Mouse (Mus musculus) bone marrow, adult 2 months (tissue): ENCODE data around the gene Wnk2. TPM values are rescaled to one million over a fixed set of nuclear protein-coding genes. Genes with fewer than 3 reads are reported as not detected.

Source experiments
- H3K27ac ChIP-seq: fragments of 200-500 bp; 2 replicates; pipeline ENCODE4 v1.5.1; 2012; ENCODE audit warnings: low read depth, mild to moderate bottlenecking, control low read depth, inconsistent platforms, low read length; ENCODE audit not compliant: control insufficient read depth, poor library complexity, insufficient read depth
- H3K4me1 ChIP-seq: fragments of 200-500 bp; 2 replicates; pipeline ENCODE4 v1.6.1; 2011; ENCODE audit warnings: low read length; ENCODE audit not compliant: control insufficient read depth, insufficient read depth
- H3K4me3 ChIP-seq: fragments of 200-500 bp; replicated peaks from 2 replicates; pipeline ENCODE3; 2011; ENCODE audit warnings: mild to moderate bottlenecking, low read depth, low read length, control low read depth; ENCODE audit not compliant: control insufficient read depth
- CTCF ChIP-seq: fragments of 200-500 bp; IDR thresholded peaks from 2 replicates; pipeline ENCODE4 v1.5.1; 2011; ENCODE audit warnings: low read length, control low read depth; ENCODE audit not compliant: control insufficient read depth, insufficient read depth
- POLR2A ChIP-seq: fragments of 200-500 bp; IDR thresholded peaks from 2 replicates; pipeline ENCODE4 v1.6.1; 2011; ENCODE audit warnings: low read depth, mild to moderate bottlenecking, control low read depth, low read length, borderline replicate concordance; ENCODE audit not compliant: control insufficient read depth
- WGBS: fragments of 180-500 bp; shearing (Covaris S2); methylation state at CpG from one replicate; pipeline ENCODE4 v1.1.7; 2018; 5-methylcytosine and 5-hydroxymethylcytosine counted together
- polyA plus RNA-seq: library from polyadenylated mRNA; stranded (reverse); fragments of >200 nt; gene quantifications from 2 replicates; pipeline ENCODE4 v1.2.4, GENCODE M21; 2011; ENCODE audit warnings: low replicate concordance; ENCODE audit not compliant: missing spikeins, insufficient read depth, insufficient read length

Wnk2 gene
- polyA plus RNA-seq, 1 experiment = not detected

- no peak overlapping the region for H3K4me3 ChIP-seq
- 76% methylated on average over 15 of the region's 15 CpGs for WGBS
- no peak for TF ChIP-seq CTCF
- no peak for TF ChIP-seq POLR2A
- H3K27ac ChIP-seq = no peak overlapping the region
- H3K4me1 ChIP-seq = no peaks in the 10 kb centered on the region
Measured at GRCm38 (mm10) chr13:49127844-49128631, 19.8 kb downstream of the Wnk2 start.

DNA sequence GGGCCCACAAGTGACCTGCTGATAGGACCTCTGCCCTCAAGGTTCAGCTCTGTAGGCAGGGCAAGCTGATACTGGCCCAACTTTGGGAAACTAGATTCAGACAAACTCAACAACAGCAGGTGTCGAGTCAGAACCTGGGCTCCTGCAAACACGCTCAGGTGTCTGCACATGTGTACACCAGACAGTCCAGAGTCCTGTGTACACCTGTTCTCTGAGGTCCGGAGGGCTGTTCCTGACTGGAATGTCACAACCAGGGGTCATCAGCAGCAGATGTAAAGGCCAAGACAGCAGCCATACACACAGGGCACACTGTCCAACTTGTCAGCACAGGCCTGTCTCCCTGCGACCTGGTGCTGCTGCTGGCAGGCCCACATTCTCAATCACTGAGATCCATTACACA lies 25.7 kb downstream of the Wnk2 start:
- no peaks in the 10 kb centered on the region for H3K4me1 ChIP-seq
- 86% methylated on average over 4 of the region's 4 CpGs for WGBS

DNA sequence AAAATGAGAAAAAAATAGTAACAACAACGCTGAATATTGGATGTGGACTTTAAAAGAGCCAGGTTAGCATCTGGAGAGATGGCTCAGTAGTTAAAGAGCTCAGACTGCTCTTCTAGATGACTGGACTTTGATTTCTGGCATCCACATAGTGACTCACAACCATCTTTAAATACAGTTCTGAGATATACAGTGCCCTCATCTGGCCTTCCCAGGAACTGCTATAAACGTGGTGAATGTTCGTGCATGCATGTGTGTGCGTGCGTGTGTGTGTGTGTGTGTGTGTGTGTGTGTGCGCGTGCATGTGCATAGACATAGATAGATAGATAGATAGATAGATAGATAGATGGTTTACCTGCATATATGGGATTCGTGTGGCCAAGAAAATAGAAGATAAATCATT lies 30.3 kb downstream of the Wnk2 start:
- H3K27ac ChIP-seq = no peak overlapping the region
- H3K4me3 ChIP-seq = no peak overlapping the region
- no peaks in the 10 kb centered on the region for H3K4me1 ChIP-seq
- 83% methylated on average over 8 of the region's 8 CpGs for WGBS
- no peak for TF ChIP-seq CTCF
- no peak for TF ChIP-seq POLR2A

More for the DNA sequence above, 25.7 kb downstream of the Wnk2 start:
- H3K27ac ChIP-seq = no peak overlapping the region
- TF ChIP-seq POLR2A (no peak), CTCF (no peak)
- no peak overlapping the region for H3K4me3 ChIP-seq

DNA sequence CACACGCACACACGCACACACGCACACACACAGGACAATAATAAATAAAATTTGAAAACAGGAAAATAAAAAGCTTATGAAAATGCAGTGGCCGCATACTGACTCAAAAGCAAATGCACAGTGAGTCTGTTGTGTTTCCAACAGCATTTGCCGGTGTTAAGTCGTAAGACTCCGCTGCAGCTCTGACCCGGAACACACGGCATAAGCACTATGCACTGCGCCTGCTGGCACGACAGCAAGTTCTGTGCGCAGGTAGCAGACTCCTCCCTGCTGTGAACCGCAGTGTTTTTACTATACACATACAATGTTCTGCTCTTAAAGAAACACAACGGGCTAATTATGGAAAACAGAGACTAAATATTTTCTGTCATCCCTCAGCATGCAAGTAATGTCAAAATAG lies 32.9 kb downstream of the Wnk2 start:
- 87% methylated on average over 14 of the region's 14 CpGs for WGBS
- Histone ChIP-seq H3K4me1 (no peaks in the 10 kb centered on the region), H3K27ac (no peak overlapping the region), H3K4me3 (no peak overlapping the region)
- TF ChIP-seq POLR2A = no peak
- TF ChIP-seq CTCF = no peak

GRCm38 (mm10) chr13:49114116-49114515 lies 33.7 kb downstream of the Wnk2 start:
- TF ChIP-seq POLR2A (no peak), CTCF (no peak)
- H3K27ac ChIP-seq = no peak overlapping the region
- peaks cover 3% of the 10 kb centered on the region; the same call in 1 of the 2 replicates for H3K4me1 ChIP-seq
- H3K4me3 ChIP-seq = no peak overlapping the region
- 67% methylated on average over 4 of the region's 4 CpGs for WGBS

DNA sequence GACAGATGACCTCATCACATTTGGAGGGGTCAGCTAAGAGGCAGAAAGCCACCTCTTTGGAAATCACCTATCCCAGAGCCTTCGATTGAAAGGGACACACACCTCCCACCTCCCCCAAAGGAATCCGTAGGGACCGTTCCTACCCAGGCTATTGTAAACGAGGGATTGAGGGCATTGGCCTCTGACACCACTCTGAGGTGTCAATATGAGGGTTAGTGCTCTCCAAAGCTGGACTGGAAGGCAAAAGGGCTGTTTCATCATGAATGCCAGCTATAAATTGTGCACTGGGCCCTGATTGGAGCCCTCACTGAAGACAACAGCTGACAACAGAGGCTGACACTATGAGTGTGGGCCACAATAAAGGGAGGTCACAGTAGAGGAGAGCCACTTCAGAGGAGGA lies 34.5 kb downstream of the Wnk2 start:
- 82% methylated on average over 4 of the region's 4 CpGs for WGBS
- peaks cover 3% of the 10 kb centered on the region; the same call in 1 of the 2 replicates for H3K4me1 ChIP-seq
- TF ChIP-seq CTCF = no peak
- no peak for TF ChIP-seq POLR2A
- H3K4me3 ChIP-seq = no peak overlapping the region
- H3K27ac ChIP-seq = no peak overlapping the region

DNA sequence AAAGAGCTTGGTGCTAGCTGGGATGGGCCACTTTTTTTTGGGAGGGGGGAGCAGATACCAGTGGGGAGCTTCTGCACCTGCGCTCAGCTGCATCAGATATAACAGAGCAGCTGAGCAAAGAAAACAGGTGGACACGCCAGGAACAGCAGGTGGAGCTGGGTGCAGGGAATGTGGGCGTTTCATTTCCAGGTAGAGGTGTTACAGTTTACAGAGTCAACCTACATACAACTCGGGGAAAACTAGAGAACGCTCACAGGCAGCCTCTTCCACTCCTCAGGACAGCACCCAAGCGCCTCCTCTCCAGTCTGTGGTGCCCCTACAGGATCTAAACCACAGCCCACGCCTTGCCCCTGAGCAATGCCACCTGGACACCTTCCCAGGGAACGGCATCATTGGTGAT lies 35.2 kb downstream of the Wnk2 start:
- Histone ChIP-seq H3K27ac (no peak overlapping the region), H3K4me1 (peaks cover 6% of the 10 kb centered on the region; the same call in 1 of the 2 replicates), H3K4me3 (no peak overlapping the region)
- 78% methylated on average over 8 of the region's 8 CpGs for WGBS
- TF ChIP-seq CTCF = no peak
- no peak for TF ChIP-seq POLR2A

DNA sequence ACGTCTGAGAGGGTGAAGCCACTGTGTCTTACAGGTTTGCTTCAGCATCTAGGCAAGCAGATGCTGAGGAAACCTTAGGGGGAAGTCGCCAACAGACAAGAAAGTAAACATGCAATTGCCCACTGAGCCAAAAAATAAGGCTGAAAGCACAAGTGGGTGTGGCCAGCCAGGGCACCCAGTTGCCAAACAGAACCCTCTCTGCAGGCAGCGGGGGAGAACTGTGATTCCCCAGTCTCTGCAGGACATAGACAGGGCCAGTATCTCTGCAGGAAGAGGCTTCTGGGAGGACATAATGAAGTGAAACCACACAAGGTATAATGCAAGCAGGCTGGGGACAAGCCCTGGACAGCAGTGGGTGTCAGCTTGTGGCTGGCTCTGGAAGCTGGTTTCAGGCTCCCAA lies 38.1 kb downstream of the Wnk2 start:
- Histone ChIP-seq H3K4me3 (no peak overlapping the region), H3K27ac (no peak overlapping the region), H3K4me1 (peaks cover 7% of the 10 kb centered on the region; the same call in 1 of the 2 replicates)
- TF ChIP-seq CTCF (no peak), POLR2A (no peak)
- WGBS = 13% methylated on average over 3 of the region's 3 CpGs
